Mouse (Mus musculus): ENCODE measurements around the gene Ccdc149.

DNA sequence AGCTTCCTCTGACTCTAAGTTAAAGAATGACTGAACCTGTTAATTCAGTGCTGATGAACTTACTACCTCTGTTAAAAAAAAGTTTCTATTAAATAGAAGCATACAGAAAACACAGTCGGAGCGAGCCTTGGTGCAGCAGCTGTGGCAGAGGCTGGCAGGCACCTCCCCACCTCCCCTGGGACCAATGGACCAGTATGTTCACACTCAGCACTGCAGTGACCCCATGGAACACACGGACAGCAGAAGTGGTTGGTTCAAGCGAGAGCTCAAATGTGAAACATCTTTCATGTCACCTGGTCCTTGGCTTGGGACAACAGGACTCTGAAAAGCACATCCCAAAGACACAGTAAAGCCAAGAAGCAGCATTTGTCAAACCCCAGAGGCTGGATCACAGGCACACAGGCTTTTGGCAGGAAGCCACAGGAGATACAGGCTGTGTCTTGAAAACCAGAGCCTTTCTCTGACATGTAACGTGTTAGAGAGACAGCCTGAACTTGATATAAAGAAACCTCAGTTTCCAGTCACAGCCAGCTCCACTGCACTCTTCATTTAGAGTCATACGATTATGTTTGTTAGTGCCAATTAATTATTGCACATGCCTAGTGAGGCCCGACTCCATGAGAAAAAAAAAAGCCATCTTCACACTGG lies 62.5 kb downstream of the Ccdc149 start:
- TF ChIP-seq POLR2A (IDR thresholded peaks at IDR 0.05; ENCODE audit: insufficient read depth, low read length) (no peak), CTCF (IDR thresholded peaks at IDR 0.05; ENCODE audit: low read depth, low read length) (no peak), EP300 (IDR thresholded peaks at IDR 0.05; ENCODE audit: insufficient read depth, low read depth, low read length) (no peak)

Measured in ES-Bruce4 (cell line).